Mouse (Mus musculus): ENCODE results near the gene Cts3. TPM values are rescaled to one million over a fixed set of nuclear protein-coding genes. Genes with fewer than 3 reads are reported as not detected.
"Not testable (repeated sequence)": the region's sequence is repeated elsewhere in the genome, so short reads cannot be mapped to it uniquely, and the experiment has no call there.

Gene Cts3
- polyA plus RNA-seq (2012; rRNA removed) = not detected in 2 replicates

- no peak within 1 kb of the TSS for H3K27ac ChIP-seq (ENCODE audit: insufficient read depth, low read length)
Observed at GRCm38 (mm10) chr13:61570027-61570426, at the start of gene Cts3. TSS of gene Cts3 (minus strand) at chr13:61570127.

GRCm38 (mm10) chr13:61568074-61568473 lies 1.9 kb downstream of the Cts3 start, which contains the start of gene Gm49352:
TSS of gene Gm49352 (minus strand) at chr13:61568174.
- not testable (repeated sequence) for H3K27ac ChIP-seq (ENCODE audit: insufficient read depth, low read length); H3K27me3 ChIP-seq (ENCODE audit: control insufficient read depth, insufficient read depth, low read length); H3K4me3 ChIP-seq (replicated peaks; ENCODE audit: insufficient read depth, low read depth, low read length); H3K4me1 ChIP-seq (ENCODE audit: control insufficient read depth, insufficient read depth, low read length); DNase-seq
- 13% methylated on average over 1 of the region's 1 CpGs for WGBS

More at GRCm38 (mm10) chr13:61570027-61570426, at the start of gene Cts3:
- TF ChIP-seq POLR2A (IDR thresholded peaks at IDR 0.05; ENCODE audit: borderline replicate concordance, insufficient read depth, low read length) (no peak), CTCF (IDR thresholded peaks at IDR 0.05; ENCODE audit: borderline replicate concordance, insufficient read depth, low read depth, low read length) (no peak)
- Histone ChIP-seq H3K27me3 (ENCODE audit: control insufficient read depth, insufficient read depth, low read length) (no peaks in the 10 kb centered on the region), H3K4me3 (replicated peaks; ENCODE audit: insufficient read depth, low read depth, low read length) (no peak within 1 kb of the TSS), H3K4me1 (ENCODE audit: control insufficient read depth, insufficient read depth, low read length) (no peaks in the 10 kb centered on the region)
- DNase-seq = no peak

- no peaks in the 10 kb centered on the region for H3K4me1 ChIP-seq (ENCODE audit: control insufficient read depth, insufficient read depth, low read length)
- WGBS = 61% methylated on average over 4 of the region's 4 CpGs
Observed at GRCm38 (mm10) chr13:61541631-61542030, 28.3 kb downstream of the Cts3 start, which contains the start of gene Ctsm. TSS of gene Ctsm (minus strand) at chr13:61541839.

More at GRCm38 (mm10) chr13:61541631-61542030, 28.3 kb downstream of the Cts3 start, which contains the start of gene Ctsm:
- H3K27me3 ChIP-seq (ENCODE audit: control insufficient read depth, insufficient read depth, low read length) = no peaks in the 10 kb centered on the region
- H3K27ac ChIP-seq (ENCODE audit: insufficient read depth, low read length) = no peak within 1 kb of the TSS
- no peak for DNase-seq
- no peak within 1 kb of the TSS for H3K4me3 ChIP-seq (replicated peaks; ENCODE audit: insufficient read depth, low read depth, low read length)
- TF ChIP-seq POLR2A (IDR thresholded peaks at IDR 0.05; ENCODE audit: borderline replicate concordance, insufficient read depth, low read length) = no peak
- no peak for TF ChIP-seq CTCF (IDR thresholded peaks at IDR 0.05; ENCODE audit: borderline replicate concordance, insufficient read depth, low read depth, low read length)

Other genes starting within 250 kb of the Cts3 start
- not detected in 2 replicates for gene Cts7, start 211.9 kb downstream of the Cts3 start, polyA plus RNA-seq (2012; rRNA removed)
- gene Ctsm, start 28.3 kb downstream of the Cts3 start, polyA plus RNA-seq (2012; rRNA removed) = not detected in 2 replicates
- gene Gm49352, start 2.0 kb downstream of the Cts3 start, polyA plus RNA-seq (2012; rRNA removed) = not detected in 2 replicates

Measured in cerebellum, adult 2 months (tissue).